ENCODE assay signal across 10 mouse cellular contexts in genomic region chr11:101262272-101262967, GRCm38 (mm10). TPM values are rescaled to one million over a fixed set of nuclear protein-coding genes. Genes with fewer than 3 reads are reported as not detected.
DNase-seq lines count a peak whose midpoint lies in the region; ATAC-seq and TF ChIP-seq lines count a peak whose summit lies in the region.
"Had no signal": no experiment of that assay in that cellular context is flagged by ENCODE, and none has a peak within 500 bp of the region (broad histone marks: within the 10 kb centered on the region; RNA-seq: fewer than 3 reads in every experiment).

No protein-coding gene starts in this region.

- H3K4me1 ChIP-seq in heart, embryonic 16.5 days (ENCODE audit: control insufficient read depth, insufficient read depth, low read length), result peaks cover 39% of the 10 kb centered on the region
- H3K4me1 ChIP-seq in embryonic facial prominence, embryonic 11.5 days (ENCODE audit: control insufficient read depth, insufficient read depth, low read length), result peaks cover 22% of the 10 kb centered on the region
- H3K4me1 ChIP-seq in intestine, embryonic 15.5 days (replicated peaks), result peaks cover 49% of the 10 kb centered on the region
- H3K4me1 ChIP-seq in midbrain, embryonic 13.5 days (replicated peaks), result peaks cover 55% of the 10 kb centered on the region

- H3K9me3 ChIP-seq in heart, embryonic 16.5 days (replicated peaks; ENCODE audit: control insufficient read depth, low read length), result no peaks in the 10 kb centered on the region
- H3K9me3 ChIP-seq in embryonic facial prominence, embryonic 11.5 days (replicated peaks; ENCODE audit: control insufficient read depth, low read length), result no peaks in the 10 kb centered on the region
- H3K9me3 ChIP-seq in intestine, embryonic 15.5 days, result no peaks in the 10 kb centered on the region
- no peaks in the 10 kb centered on the region for H3K9me3 ChIP-seq in midbrain, embryonic 13.5 days

- H3K4me2 ChIP-seq in heart, embryonic 16.5 days (ENCODE audit: low read depth, low read length), result peak overlapping the region; percentile 99
- H3K4me2 ChIP-seq in embryonic facial prominence, embryonic 11.5 days (ENCODE audit: low read depth, low read length), result peak overlapping the region; percentile 25
- H3K4me2 ChIP-seq in intestine, embryonic 15.5 days (replicated peaks), result peak overlapping the region; percentile 97
- peak overlapping the region; percentile 91 for H3K4me2 ChIP-seq in midbrain, embryonic 13.5 days (replicated peaks)

- H3K27me3 ChIP-seq in heart, embryonic 16.5 days (ENCODE audit: control insufficient read depth, insufficient read depth, low read length), result peaks cover 25% of the 10 kb centered on the region
- peaks cover 33% of the 10 kb centered on the region for H3K27me3 ChIP-seq in embryonic facial prominence, embryonic 11.5 days (ENCODE audit: control insufficient read depth, insufficient read depth, low read length)
- peaks cover 7% of the 10 kb centered on the region; the same call in 1 of the 2 replicates for H3K27me3 ChIP-seq in intestine, embryonic 15.5 days (replicated peaks)
- peaks cover 60% of the 10 kb centered on the region for H3K27me3 ChIP-seq in midbrain, embryonic 13.5 days

- DNase-seq in heart, postnatal 25 days (ENCODE audit: low spot score), result no peak
- no peak for DNase-seq in embryonic facial prominence, embryonic 11.5 days (ENCODE audit: low spot score)
- DNase-seq in thymus, adult 18-20 months, result no peak
- no peak for DNase-seq in thymus, postnatal 4 days
- no peak for DNase-seq in left cerebral cortex, adult 2 months (ENCODE audit: extremely low spot score in 1 of 2, low spot score in 2 of 2)
- DNase-seq: cerebellum, adult 9-10 months had no signal

- intact Hi-C loops in heart, postnatal 25 days (cut with DNase I), result no loop called here
- intact Hi-C loops in left cerebral cortex, adult 2 months (cut with DNase I), result loop anchor here (2.0 kb wide), 1 partner anchor 14 kb away; no protein-coding TSS in a partner anchor

- H3K36me3 ChIP-seq in heart, embryonic 16.5 days (ENCODE audit: control insufficient read depth, insufficient read depth), result no peaks in the 10 kb centered on the region
- H3K36me3 ChIP-seq in embryonic facial prominence, embryonic 11.5 days (replicated peaks; ENCODE audit: control insufficient read depth, insufficient read depth, low read depth, low read length), result no peaks in the 10 kb centered on the region
- H3K36me3 ChIP-seq in intestine, embryonic 15.5 days, result peaks cover 6% of the 10 kb centered on the region; the same call in 1 of the 2 replicates
- peaks cover 13% of the 10 kb centered on the region for H3K36me3 ChIP-seq in midbrain, embryonic 13.5 days

- H3K4me3 ChIP-seq in heart, embryonic 16.5 days (ENCODE audit: low read length), result peak overlapping the region; percentile 71
- peak overlapping the region; percentile 21 for H3K4me3 ChIP-seq in embryonic facial prominence, embryonic 11.5 days (ENCODE audit: low read depth, low read length)
- H3K4me3 ChIP-seq in intestine, embryonic 15.5 days (replicated peaks), result peak overlapping the region; percentile 72
- 0 out of 2 replicates have a peak overlapping the region, but pooled peaks have one; percentile 12 for H3K4me3 ChIP-seq in midbrain, embryonic 13.5 days (replicated peaks)
- H3K4me3 ChIP-seq in left cerebral cortex, adult 2 months, result no peak overlapping the region

- TF ChIP-seq CTCF in left cerebral cortex, adult 2 months (IDR thresholded peaks at IDR 0.05), result no peak

- H3K27ac ChIP-seq in heart, embryonic 16.5 days (ENCODE audit: low read length), result no peak overlapping the region
- H3K27ac ChIP-seq in embryonic facial prominence, embryonic 11.5 days (replicated peaks; ENCODE audit: low read depth, low read length), result no peak overlapping the region
- H3K27ac ChIP-seq in intestine, embryonic 15.5 days, result no peak overlapping the region
- no peak overlapping the region for H3K27ac ChIP-seq in midbrain, embryonic 13.5 days
- H3K27ac ChIP-seq in left cerebral cortex, adult 2 months, result no peak overlapping the region

- H3K9ac ChIP-seq in heart, embryonic 16.5 days (ENCODE audit: low read length), result no peak overlapping the region
- H3K9ac ChIP-seq in embryonic facial prominence, embryonic 11.5 days (replicated peaks; ENCODE audit: low read length), result no peak overlapping the region
- H3K9ac ChIP-seq in intestine, embryonic 15.5 days, result peak overlapping the region; percentile 23
- H3K9ac ChIP-seq in midbrain, embryonic 13.5 days (replicated peaks), result no peak overlapping the region

- 2% methylated on average over 24 of the region's 24 CpGs for WGBS in heart, embryonic 16.5 days
- WGBS in embryonic facial prominence, embryonic 11.5 days, result 2% methylated on average over 24 of the region's 24 CpGs
- WGBS in intestine, embryonic 15.5 days, result 8% methylated on average over 24 of the region's 24 CpGs
- 3% methylated on average over 24 of the region's 24 CpGs for WGBS in midbrain, embryonic 13.5 days

- no peak for ATAC-seq in heart, embryonic 16.5 days (replicated peaks; ENCODE audit: extremely low read depth, insufficient read depth, low FRiP score)
- ATAC-seq in embryonic facial prominence, embryonic 11.5 days (replicated peaks; ENCODE audit: insufficient number of reproducible peaks, low FRiP score, low TSS enrichment, low read depth), result no peak
- ATAC-seq in intestine, embryonic 15.5 days, result no peak
- no peak for ATAC-seq in midbrain, embryonic 13.5 days

RNA-seq across cellular contexts. Expression of gene Wnk4, which starts 2.1 kb away (rescaled TPM):
- polyA plus RNA-seq in heart, embryonic 16.5 days (2015; fragmentation: Nextera tagmentation; extraction: Ambion mirVana), result 6.8 and 7.3 TPM in 2 replicates
- total RNA-seq in heart, postnatal 25 days (2021), result 10 to 100 TPM in 1 of 2 experiments, 1 to 10 TPM in 1; 9.6 to 14.6 TPM
- 2.4 and 3.5 TPM in 2 replicates for polyA plus RNA-seq in embryonic facial prominence, embryonic 11.5 days (2014; fragmentation: Nextera tagmentation; extraction: Ambion mirVana)
- 12.3 and 12.7 TPM in 2 replicates for polyA plus RNA-seq in intestine, embryonic 15.5 days (2015; fragmentation: Nextera tagmentation; extraction: Ambion mirVana)
- polyA plus RNA-seq in midbrain, embryonic 13.5 days (2015; fragmentation: Nextera tagmentation; extraction: Ambion mirVana), result 7.2 and 7.5 TPM in 2 replicates
- total RNA-seq in left cerebral cortex, adult 2 months (2021), result 1 to 10 TPM; 4.5 to 8.0 TPM

RNA-seq across cellular contexts. Expression of gene Vps25, which starts 8.9 kb away (rescaled TPM):
- 105 and 107 TPM in 2 replicates for polyA plus RNA-seq in heart, embryonic 16.5 days (2015; fragmentation: Nextera tagmentation; extraction: Ambion mirVana)
- total RNA-seq in heart, postnatal 25 days (2021), result 10 to 100 TPM; 78.2 to 85.0 TPM
- polyA plus RNA-seq in embryonic facial prominence, embryonic 11.5 days (2014; fragmentation: Nextera tagmentation; extraction: Ambion mirVana), result 114 and 117 TPM in 2 replicates
- 135 and 142 TPM in 2 replicates for polyA plus RNA-seq in intestine, embryonic 15.5 days (2015; fragmentation: Nextera tagmentation; extraction: Ambion mirVana)
- polyA plus RNA-seq in midbrain, embryonic 13.5 days (2015; fragmentation: Nextera tagmentation; extraction: Ambion mirVana), result 110 and 111 TPM in 2 replicates
- total RNA-seq in left cerebral cortex, adult 2 months (2021), result 10 to 100 TPM; 59.3 to 61.0 TPM

RNA-seq across cellular contexts. Expression of gene Cntd1, which starts 16.4 kb away (rescaled TPM):
- polyA plus RNA-seq in heart, embryonic 16.5 days (2015; fragmentation: Nextera tagmentation; extraction: Ambion mirVana), result 0.87 and 0.91 TPM in 2 replicates
- total RNA-seq in heart, postnatal 25 days (2021), result under 1 TPM; 0.10 to 0.28 TPM
- polyA plus RNA-seq in embryonic facial prominence, embryonic 11.5 days (2014; fragmentation: Nextera tagmentation; extraction: Ambion mirVana), result 1.6 and 1.8 TPM in 2 replicates
- 0.72 and 1.1 TPM in 2 replicates for polyA plus RNA-seq in intestine, embryonic 15.5 days (2015; fragmentation: Nextera tagmentation; extraction: Ambion mirVana)
- polyA plus RNA-seq in midbrain, embryonic 13.5 days (2015; fragmentation: Nextera tagmentation; extraction: Ambion mirVana), result 1.2 and 1.3 TPM in 2 replicates
- total RNA-seq in left cerebral cortex, adult 2 months (2021), result under 1 TPM; 0.44 to 0.81 TPM

RNA-seq across cellular contexts. Expression of gene Coa3, which starts 16.5 kb away (rescaled TPM):
- polyA plus RNA-seq in heart, embryonic 16.5 days (2015; fragmentation: Nextera tagmentation; extraction: Ambion mirVana), result 166 and 175 TPM in 2 replicates
- 10 to 100 TPM; 89.0 to 96.9 TPM for total RNA-seq in heart, postnatal 25 days (2021)
- polyA plus RNA-seq in embryonic facial prominence, embryonic 11.5 days (2014; fragmentation: Nextera tagmentation; extraction: Ambion mirVana), result 193 and 212 TPM in 2 replicates
- polyA plus RNA-seq in intestine, embryonic 15.5 days (2015; fragmentation: Nextera tagmentation; extraction: Ambion mirVana), result 250 and 261 TPM in 2 replicates
- 210 and 213 TPM in 2 replicates for polyA plus RNA-seq in midbrain, embryonic 13.5 days (2015; fragmentation: Nextera tagmentation; extraction: Ambion mirVana)
- 10 to 100 TPM; 97.5 to 98.4 TPM for total RNA-seq in left cerebral cortex, adult 2 months (2021)

RNA-seq across cellular contexts. Expression of gene Ramp2, which starts 16.6 kb away (rescaled TPM):
- polyA plus RNA-seq in heart, embryonic 16.5 days (2015; fragmentation: Nextera tagmentation; extraction: Ambion mirVana), result 203 and 204 TPM in 2 replicates
- total RNA-seq in heart, postnatal 25 days (2021), result 100 to 1,000 TPM in 1 of 2 experiments, 10 to 100 TPM in 1; 80.9 to 123 TPM
- polyA plus RNA-seq in embryonic facial prominence, embryonic 11.5 days (2014; fragmentation: Nextera tagmentation; extraction: Ambion mirVana), result 64.8 and 69.3 TPM in 2 replicates
- 98.5 and 114 TPM in 2 replicates for polyA plus RNA-seq in intestine, embryonic 15.5 days (2015; fragmentation: Nextera tagmentation; extraction: Ambion mirVana)
- polyA plus RNA-seq in midbrain, embryonic 13.5 days (2015; fragmentation: Nextera tagmentation; extraction: Ambion mirVana), result 64.4 and 65.7 TPM in 2 replicates
- 10 to 100 TPM; 35.7 to 40.8 TPM for total RNA-seq in left cerebral cortex, adult 2 months (2021)
- total RNA-seq: neutrophil, adult 5-6 weeks had no signal

Comparison
In these comparisons a context has a peak if more than half of its experiments do, and no peak if none do; other contexts are left out.
1. H3K4me2 ChIP-seq: peak in every context shown above with its lines; median percentile 99 in heart, embryonic 16.5 days; 97 in intestine, embryonic 15.5 days; 91 in midbrain, embryonic 13.5 days; 25 in embryonic facial prominence, embryonic 11.5 days.